Mouse (Mus musculus): ENCODE data around the gene Gng3.

GRCm38 (mm10) chr19:8852236-8852928 lies 13.4 kb upstream of the Gng3 start:
- no peak for TF ChIP-seq CTCF (IDR thresholded peaks at IDR 0.05; ENCODE audit: extremely low read depth, insufficient read length, insufficient replicate concordance, low read depth, low read length)
- no peak for TF ChIP-seq POLR2A (IDR thresholded peaks at IDR 0.05; ENCODE audit: low read depth, low read length)
